Mouse (Mus musculus) liver, embryonic 13.5 days (tissue): Measurements from ENCODE around the gene Msh4. TPM values are rescaled to one million over a fixed set of nuclear protein-coding genes. Genes with fewer than 3 reads are reported as not detected.
"Not testable (repeated sequence)": the region's sequence is repeated elsewhere in the genome, so short reads cannot be mapped to it uniquely, and the experiment has no call there.

Experiments
- ATAC-seq: fragments of 200-750 bp; cut with Nextera tagmentation; 2 replicates; pipeline ENCODE4 v1.8.0; 2017; ENCODE audit warnings: low read depth, mild to moderate bottlenecking, moderate number of reproducible peaks, moderate library complexity
- DNase-seq: peaks from one replicate; pipeline ENCODE4 v3.0.0; 2022
- H3K27ac ChIP-seq: fragments of 300-500 bp; sonication (generic); 2 replicates; pipeline ENCODE4 v1.5.1; 2015; ENCODE audit warnings: moderate library complexity, mild to moderate bottlenecking, inconsistent platforms
- H3K27me3 ChIP-seq: fragments of 300-500 bp; sonication (generic); 2 replicates; pipeline ENCODE4 v1.6.1; 2015; ENCODE audit warnings: mild to moderate bottlenecking, inconsistent platforms
- H3K36me3 ChIP-seq: fragments of 300-500 bp; sonication (generic); 2 replicates; pipeline ENCODE4 v1.6.1; 2015; ENCODE audit warnings: mild to moderate bottlenecking, inconsistent platforms
- H3K4me1 ChIP-seq: fragments of 300-500 bp; sonication (generic); replicated peaks from 2 replicates; pipeline ENCODE4 v1.6.1; 2015; ENCODE audit warnings: inconsistent platforms
- H3K4me2 ChIP-seq: fragments of 300-500 bp; sonication (generic); 2 replicates; pipeline ENCODE4 v1.6.1; 2015; ENCODE audit warnings: inconsistent platforms, mild to moderate bottlenecking, moderate library complexity
- H3K4me3 ChIP-seq: fragments of 300-500 bp; sonication (generic); replicated peaks from 2 replicates; pipeline ENCODE4 v1.5.1; 2015; ENCODE audit warnings: mild to moderate bottlenecking, inconsistent platforms
- H3K9ac ChIP-seq: fragments of 300-500 bp; sonication (generic); 2 replicates; pipeline ENCODE4 v1.6.1; 2015; ENCODE audit warnings: mild to moderate bottlenecking, inconsistent platforms
- H3K9me3 ChIP-seq: fragments of 300-500 bp; sonication (generic); replicated peaks from 2 replicates; pipeline ENCODE4 v1.6.1; 2016; ENCODE audit warnings: inconsistent platforms
- WGBS: fragments of 180-500 bp; shearing (Covaris S2); methylation state at CpG from one replicate; pipeline ENCODE4 v1.1.7; 2015; ENCODE audit not compliant: insufficient replicate concordance; 5-methylcytosine and 5-hydroxymethylcytosine counted together
- polyA plus RNA-seq: library from polyadenylated mRNA; unstranded; fragments of >200 nt; fragmentation: Nextera tagmentation; extraction: Ambion mirVana; gene quantifications from 2 replicates; pipeline ENCODE4 v1.2.1, GENCODE M21; 2015

The Msh4 gene
- polyA plus RNA-seq, 1 experiment from 2014 or later, result 0.10 TPM

DNA sequence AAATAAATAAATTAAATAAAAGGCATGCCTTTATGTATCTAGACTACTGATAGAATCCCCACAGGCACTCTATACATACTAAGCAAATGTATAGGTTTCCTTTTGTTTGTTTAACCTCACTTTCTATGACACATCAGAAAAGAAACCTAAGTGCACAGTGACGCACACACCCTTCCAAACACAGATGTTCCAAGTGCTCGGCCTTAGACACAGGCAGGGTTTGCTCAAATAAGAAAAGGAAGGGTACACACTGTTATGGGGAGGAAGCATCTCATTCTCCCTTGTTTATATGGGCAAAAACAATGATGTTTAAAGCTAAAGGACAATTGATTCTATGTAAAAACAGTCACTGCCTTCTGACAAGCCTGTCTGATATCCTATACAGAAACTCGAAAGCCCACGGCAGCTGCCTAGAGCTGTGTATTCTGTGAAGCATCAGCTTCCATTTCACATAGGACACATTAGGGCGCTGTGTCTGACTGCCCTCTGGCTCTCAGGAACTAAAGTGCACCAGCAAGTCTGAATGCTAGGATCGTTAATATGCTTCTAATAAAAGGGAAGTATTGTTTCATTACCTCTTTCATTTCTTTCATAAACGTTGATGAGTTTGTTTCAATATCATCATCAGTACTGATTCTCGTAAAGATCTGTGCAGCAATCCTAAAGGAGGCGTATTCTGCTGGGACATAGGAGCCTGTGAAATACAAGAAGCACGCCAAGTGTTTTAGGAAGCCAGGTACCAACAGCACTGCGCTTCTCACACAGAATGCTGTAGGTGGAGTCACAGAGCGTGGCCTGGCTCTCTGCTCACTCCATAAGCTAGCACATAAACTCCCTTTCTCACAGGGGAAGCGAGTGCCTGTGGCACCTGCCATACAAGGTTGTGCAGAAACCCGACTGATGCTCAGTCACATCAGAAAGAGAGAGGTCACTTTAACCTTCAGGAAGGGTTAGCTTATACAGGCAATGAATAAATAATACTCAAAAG lies 38.5 kb downstream of the Msh4 start:
- Histone ChIP-seq H3K9me3 (no peaks in the 10 kb centered on the region), H3K4me1 (peaks cover 10% of the 10 kb centered on the region; the same call in 1 of the 2 replicates), H3K4me3 (no peak overlapping the region), H3K36me3 (no peaks in the 10 kb centered on the region), H3K9ac (no peak overlapping the region), H3K27ac (no peak overlapping the region), H3K27me3 (no peaks in the 10 kb centered on the region), H3K4me2 (no peak overlapping the region)
- WGBS, result 72% methylated on average over 14 of the region's 14 CpGs
- no peak for ATAC-seq
- no peak for DNase-seq

DNA sequence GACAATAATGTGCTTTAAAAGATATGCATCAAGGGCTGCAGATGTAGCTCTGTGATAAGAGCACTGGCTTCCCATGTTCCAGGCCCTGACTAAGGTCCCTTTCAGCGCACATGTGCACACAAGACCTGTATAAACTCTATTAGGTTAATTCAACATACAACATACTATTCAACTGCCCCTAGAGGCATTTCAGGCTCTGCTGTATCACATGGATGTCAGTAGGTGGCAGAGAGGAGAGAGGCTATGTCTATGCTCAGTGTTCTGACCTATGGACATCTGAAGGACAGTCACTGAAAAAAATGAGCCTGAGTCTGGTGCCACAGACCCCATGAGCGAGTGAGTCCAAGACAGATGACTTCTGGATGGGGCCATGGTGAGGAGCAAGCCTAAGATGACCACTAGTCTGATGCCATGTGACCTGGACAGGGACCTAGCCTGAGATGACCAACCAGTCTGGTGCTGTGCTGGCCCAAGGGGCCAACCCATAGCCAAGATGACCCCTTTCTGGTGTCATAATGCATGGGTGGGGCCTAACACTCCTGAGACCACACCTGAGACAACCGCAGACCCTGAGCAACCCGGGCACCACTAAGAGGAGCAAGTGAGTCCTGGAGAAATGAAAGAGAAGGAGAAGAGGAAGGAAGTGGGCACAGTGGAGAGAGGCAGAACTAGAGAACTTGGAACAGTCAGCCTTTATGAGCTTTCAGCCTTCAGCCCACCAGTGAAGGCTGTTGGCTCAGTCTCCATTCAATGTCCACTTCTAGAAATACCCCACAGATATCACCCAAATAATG lies 41.1 kb downstream of the Msh4 start:
- Histone ChIP-seq H3K4me1 (peaks cover 22% of the 10 kb centered on the region), H3K27me3 (no peaks in the 10 kb centered on the region), H3K27ac (no peak overlapping the region), H3K9ac (no peak overlapping the region), H3K4me3 (no peak overlapping the region), H3K36me3 (no peaks in the 10 kb centered on the region), H3K9me3 (no peaks in the 10 kb centered on the region), H3K4me2 (no peak overlapping the region)
- no peak for DNase-seq
- 0 out of 2 replicates have a peak, but pooled peaks have one; percentile 37 for ATAC-seq
- WGBS, result 57% methylated on average over 4 of the region's 4 CpGs

DNA sequence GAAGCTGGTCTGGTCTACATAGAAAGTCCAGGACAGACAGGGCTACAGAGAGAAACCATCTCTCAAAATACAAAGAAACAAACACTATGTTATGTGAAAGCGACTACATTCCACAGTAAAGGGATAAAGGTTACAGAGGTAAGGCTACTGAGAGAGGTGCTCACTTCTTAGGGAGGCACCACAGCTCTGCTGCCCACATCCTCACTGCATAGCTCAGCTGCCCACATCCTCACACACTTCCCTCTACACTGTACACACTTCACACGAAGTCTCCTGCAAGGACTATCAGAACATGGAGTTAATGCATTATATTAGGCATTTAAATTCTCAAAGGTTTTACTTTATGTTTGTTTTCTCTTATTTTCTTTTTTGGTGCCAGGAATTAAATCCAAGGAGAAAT lies 42.1 kb downstream of the Msh4 start:
- peaks cover 32% of the 10 kb centered on the region for H3K4me1 ChIP-seq
- no peak overlapping the region for H3K9ac ChIP-seq
- H3K4me3 ChIP-seq, result no peak overlapping the region
- no peak overlapping the region for H3K27ac ChIP-seq
- 55% methylated on average over 2 of the region's 2 CpGs for WGBS
- ATAC-seq (no peak), DNase-seq (no peak)
- no peaks in the 10 kb centered on the region for H3K9me3 ChIP-seq
- H3K27me3 ChIP-seq, result no peaks in the 10 kb centered on the region
- H3K36me3 ChIP-seq, result no peaks in the 10 kb centered on the region
- no peak overlapping the region for H3K4me2 ChIP-seq

DNA sequence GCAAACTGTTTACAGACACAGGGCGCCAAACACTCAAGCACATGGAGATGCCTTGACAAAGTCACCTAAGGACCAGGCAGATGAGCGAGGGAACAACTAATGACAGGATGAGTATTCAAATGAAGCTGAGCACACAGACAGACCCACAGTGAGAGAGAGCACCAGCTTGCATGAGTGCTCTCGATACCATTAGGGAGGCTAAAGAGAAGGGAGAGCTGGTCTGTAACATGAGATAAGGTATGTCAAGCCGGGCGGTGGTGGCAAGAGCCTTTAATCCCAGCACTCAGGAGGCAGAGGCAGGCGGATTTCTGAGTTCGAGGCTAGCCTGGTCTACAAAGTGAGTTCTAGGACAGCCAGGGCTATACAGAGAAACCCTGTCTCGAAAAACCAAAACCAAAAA lies 45.5 kb downstream of the Msh4 start:
- peak overlapping the region; percentile 58 for H3K27ac ChIP-seq
- H3K4me1 ChIP-seq, result peaks cover 38% of the 10 kb centered on the region
- H3K36me3 ChIP-seq, H3K9ac ChIP-seq, H3K27me3 ChIP-seq, H3K4me3 ChIP-seq, H3K4me2 ChIP-seq, H3K9me3 ChIP-seq: not testable (repeated sequence)
- 52% methylated on average over 8 of the region's 8 CpGs for WGBS
- peak; percentile 44 for DNase-seq
- ATAC-seq, result peak; percentile 91

DNA sequence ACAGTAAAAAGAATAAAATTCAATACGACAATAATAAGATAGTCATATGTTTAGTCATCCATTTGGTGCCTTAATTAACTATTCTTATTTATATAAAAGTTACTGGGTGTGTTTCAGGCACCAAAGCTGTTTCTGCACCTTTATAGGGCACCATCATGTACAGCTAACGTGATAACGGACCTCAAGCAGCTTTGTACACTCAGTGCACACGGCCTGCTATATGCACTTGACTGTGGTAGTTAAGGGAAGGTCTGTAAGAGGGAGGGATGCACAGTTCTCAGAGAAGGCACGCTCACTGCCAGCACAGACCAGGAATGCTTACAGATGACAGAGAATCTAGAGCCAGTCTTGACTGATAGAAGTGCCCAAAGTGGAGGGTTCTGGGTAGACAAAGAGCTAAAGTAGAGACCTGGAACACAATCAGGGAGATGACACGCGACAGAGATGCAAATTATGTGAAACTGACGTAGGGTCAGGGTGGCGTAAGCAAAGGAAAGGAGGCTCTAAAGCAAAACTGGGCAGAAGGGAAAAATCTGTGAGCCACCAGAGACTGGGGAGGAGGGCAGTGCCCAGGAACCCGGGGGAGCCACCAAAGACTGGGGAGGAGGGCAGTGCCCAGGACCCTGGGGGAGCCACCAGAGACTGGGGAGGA lies 47.5 kb downstream of the Msh4 start:
- Histone ChIP-seq H3K4me3 (no peak overlapping the region), H3K36me3 (no peaks in the 10 kb centered on the region), H3K4me2 (no peak overlapping the region), H3K9ac (no peak overlapping the region; the same call in 1 of the 2 replicates), H3K27me3 (no peaks in the 10 kb centered on the region), H3K9me3 (no peaks in the 10 kb centered on the region), H3K4me1 (peaks cover 46% of the 10 kb centered on the region), H3K27ac (peak overlapping the region; percentile 47)
- no peak for DNase-seq
- WGBS, result 66% methylated on average over 10 of the region's 10 CpGs
- peak; percentile 55 for ATAC-seq

DNA sequence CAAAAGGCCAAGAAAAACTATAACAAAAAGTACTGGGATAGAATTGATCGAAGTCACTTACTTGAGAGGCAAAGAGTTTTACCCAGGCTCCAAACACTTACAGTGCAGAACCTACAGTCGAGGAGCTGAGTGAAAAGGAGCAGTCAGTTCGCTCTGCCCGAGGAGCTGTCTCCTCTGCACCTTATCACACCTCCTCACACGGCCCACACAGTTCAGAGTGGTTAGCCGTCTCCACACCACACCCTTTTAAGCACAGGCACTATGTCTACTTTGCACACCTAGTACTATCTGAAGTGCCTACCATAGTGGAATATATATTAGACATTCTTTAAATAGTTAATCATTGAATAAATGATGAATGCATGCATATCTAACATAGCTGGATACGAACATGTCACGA lies 53.7 kb downstream of the Msh4 start:
- ATAC-seq, result peak; percentile 98
- Histone ChIP-seq H3K9me3 (no peaks in the 10 kb centered on the region), H3K27ac (peak overlapping the region; percentile 94), H3K36me3 (no peaks in the 10 kb centered on the region), H3K4me3 (peak overlapping the region; percentile 57), H3K9ac (peak overlapping the region; percentile 77), H3K4me2 (peak overlapping the region; percentile 53), H3K4me1 (peaks cover 63% of the 10 kb centered on the region), H3K27me3 (no peaks in the 10 kb centered on the region)
- WGBS, result 20% methylated on average over 8 of the region's 8 CpGs
- peak; percentile 53 for DNase-seq

DNA sequence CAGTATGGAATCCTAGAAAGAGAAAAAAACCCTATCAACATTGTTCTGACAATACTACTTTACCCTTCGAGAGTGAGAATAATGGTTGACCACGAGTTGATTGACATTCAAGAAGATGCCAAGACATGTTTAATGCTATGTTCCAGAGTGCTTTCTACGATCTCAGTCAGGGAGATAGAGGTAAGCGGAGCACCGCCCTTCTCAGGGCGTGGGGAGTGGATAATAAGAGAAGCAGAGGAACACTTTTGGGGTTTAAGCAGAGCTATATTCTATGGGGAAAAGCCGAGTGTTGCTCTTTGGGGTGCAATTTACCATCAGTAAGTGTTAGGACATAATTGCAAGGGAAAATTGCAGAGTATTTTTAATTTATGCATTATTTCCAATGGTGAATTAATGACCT lies 55.2 kb downstream of the Msh4 start:
- 19% methylated on average over 7 of the region's 7 CpGs for WGBS
- no peaks in the 10 kb centered on the region for H3K9me3 ChIP-seq
- peak overlapping the region; percentile 87 for H3K27ac ChIP-seq
- peak overlapping the region; percentile 49 for H3K4me3 ChIP-seq
- no peaks in the 10 kb centered on the region for H3K36me3 ChIP-seq
- H3K4me2 ChIP-seq, result peak overlapping the region; percentile 70
- H3K4me1 ChIP-seq, result peaks cover 78% of the 10 kb centered on the region
- peak; percentile 59 for ATAC-seq
- peak; percentile 50 for DNase-seq
- H3K27me3 ChIP-seq, result no peaks in the 10 kb centered on the region
- H3K9ac ChIP-seq, result peak overlapping the region; percentile 65

DNA sequence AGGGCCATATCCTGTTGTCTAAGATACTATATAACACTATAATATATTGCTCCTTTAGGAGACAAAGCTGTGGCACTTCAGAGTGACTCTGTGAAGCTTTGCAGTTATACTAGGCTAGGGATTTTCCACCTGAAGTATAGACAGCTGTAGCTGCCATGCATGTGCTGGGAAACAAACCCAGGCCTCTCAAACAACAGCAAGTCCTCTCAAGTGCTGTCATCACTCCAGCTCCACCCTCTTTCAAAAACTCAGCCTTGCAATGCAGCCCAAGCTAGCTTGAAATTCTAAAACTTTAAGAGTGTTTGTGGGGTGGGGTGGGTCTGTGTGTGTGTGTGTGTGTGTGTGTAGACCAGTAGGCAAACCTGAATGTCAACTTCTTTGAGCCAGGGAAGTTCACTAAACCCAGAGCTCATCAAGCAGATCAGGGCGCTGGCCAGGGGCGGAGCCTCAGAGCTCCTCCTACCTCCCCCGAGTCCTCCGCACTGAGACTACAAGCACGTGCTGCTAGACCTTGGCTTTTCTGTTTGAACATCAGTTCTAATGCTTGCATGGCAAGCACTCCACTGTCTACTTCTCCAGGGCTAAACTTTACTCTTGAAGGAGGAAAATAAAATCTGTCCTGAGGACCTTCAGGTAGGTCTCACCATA lies 56.4 kb downstream of the Msh4 start:
- Histone ChIP-seq H3K27ac (peak overlapping the region; percentile 87), H3K4me1 (peaks cover 83% of the 10 kb centered on the region), H3K9ac (peak overlapping the region; percentile 65), H3K27me3 (no peaks in the 10 kb centered on the region), H3K36me3 (no peaks in the 10 kb centered on the region), H3K4me2 (peak overlapping the region; percentile 70), H3K9me3 (no peaks in the 10 kb centered on the region), H3K4me3 (peak overlapping the region; percentile 49)
- WGBS, result 0% methylated on average over 5 of the region's 5 CpGs
- peak; percentile 71 for DNase-seq
- peak; percentile 66 for ATAC-seq

DNA sequence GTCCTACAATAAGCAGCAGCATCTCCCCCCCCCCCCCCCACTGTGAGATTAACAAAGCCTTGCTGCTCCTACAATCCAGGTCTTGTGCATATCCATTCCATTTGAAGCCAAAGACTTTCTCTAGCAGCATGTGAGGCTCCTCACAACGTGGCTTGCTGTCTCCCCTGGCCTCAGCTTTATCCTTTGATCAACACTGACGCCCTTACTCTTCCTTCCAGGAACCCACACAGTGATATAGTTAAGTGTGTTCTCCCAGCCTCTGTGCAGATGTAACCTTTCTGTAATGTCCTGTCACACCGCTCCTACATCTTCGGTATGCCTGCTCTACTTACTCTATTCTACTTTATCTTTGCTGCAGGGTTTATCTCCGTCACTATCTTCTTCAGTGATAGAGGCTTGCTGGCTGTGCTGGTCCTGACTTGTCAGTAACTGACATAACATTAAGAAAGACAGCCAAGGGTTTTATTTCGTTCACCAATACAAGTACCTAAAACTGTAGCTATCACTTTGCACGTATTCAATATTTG lies 58.7 kb downstream of the Msh4 start:
- Histone ChIP-seq H3K4me3 (no peak overlapping the region), H3K27ac (peak overlapping the region; percentile 56), H3K4me1 (peaks cover 68% of the 10 kb centered on the region), H3K4me2 (peak overlapping the region; percentile 39), H3K9me3 (no peaks in the 10 kb centered on the region), H3K36me3 (no peaks in the 10 kb centered on the region), H3K9ac (peak overlapping the region; percentile 33; the same call in 1 of the 2 replicates), H3K27me3 (no peaks in the 10 kb centered on the region)
- ATAC-seq (0 out of 2 replicates have a peak, but pooled peaks have one; percentile 19), DNase-seq (no peak)
- WGBS, result 45% methylated on average over 7 of the region's 7 CpGs

DNA sequence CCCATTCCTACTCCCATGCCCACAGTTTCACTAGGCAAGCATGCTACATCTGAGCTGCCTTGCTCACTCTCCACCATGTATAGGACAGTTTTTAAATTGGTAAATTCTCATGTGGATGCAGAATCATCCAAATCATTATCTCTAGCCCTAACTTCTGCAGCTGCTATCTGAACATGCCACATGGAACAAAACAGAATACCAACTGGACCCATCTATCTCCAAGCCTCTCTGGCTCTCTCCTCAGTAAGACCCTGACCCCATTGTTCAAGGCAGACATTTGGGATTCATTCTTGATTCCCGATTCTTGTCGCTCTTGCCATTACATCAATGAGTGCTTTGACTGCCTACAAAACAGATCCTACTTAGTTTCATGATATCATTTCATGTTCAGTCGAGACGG lies 59.8 kb downstream of the Msh4 start:
- no peak overlapping the region for H3K4me3 ChIP-seq
- no peaks in the 10 kb centered on the region for H3K9me3 ChIP-seq
- no peak for DNase-seq
- H3K4me2 ChIP-seq, result peak overlapping the region; percentile 7; the same call in 1 of the 2 replicates
- H3K36me3 ChIP-seq, result no peaks in the 10 kb centered on the region
- no peak overlapping the region for H3K9ac ChIP-seq
- H3K27ac ChIP-seq, result peak overlapping the region; percentile 60
- WGBS, result 84% methylated on average over 4 of the region's 4 CpGs
- H3K4me1 ChIP-seq, result peaks cover 68% of the 10 kb centered on the region
- H3K27me3 ChIP-seq, result no peaks in the 10 kb centered on the region
- ATAC-seq, result peak; percentile 4; the same call in 1 of the 2 replicates
